Mouse (Mus musculus) embryo, embryonic 10 days (tissue): ENCODE measurements around the gene Mrpl48.
A peak's percentile ranks its signal among the peaks of the same experiment; 100 is the strongest.

ENCODE experiments used
- DNase-seq: peaks from one replicate; pipeline ENCODE4 v3.0.0-alpha.2; 2015; ENCODE audit warnings: low spot score

Mrpl48 gene

DNA sequence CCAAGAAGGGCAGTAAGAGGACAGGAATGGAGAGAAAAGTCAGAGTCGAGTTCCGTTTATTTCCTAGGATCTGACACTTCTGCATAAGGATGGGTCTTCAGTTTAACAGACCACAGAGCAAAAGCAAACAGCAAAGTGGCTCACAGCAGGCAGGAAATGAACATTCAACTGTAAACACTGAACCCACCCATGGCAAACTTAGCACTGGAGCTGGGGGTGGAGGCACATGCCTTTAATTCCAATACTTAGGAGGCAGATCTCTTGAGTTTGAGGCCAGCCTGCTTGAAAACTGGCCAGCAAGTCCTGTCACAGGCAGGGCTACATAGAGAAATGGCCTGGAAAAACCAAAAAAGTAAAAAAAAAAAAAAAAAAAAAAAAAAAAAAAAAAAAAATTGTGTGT, 74.6 kb downstream of the Mrpl48 start:
- no peak for DNase-seq

DNA sequence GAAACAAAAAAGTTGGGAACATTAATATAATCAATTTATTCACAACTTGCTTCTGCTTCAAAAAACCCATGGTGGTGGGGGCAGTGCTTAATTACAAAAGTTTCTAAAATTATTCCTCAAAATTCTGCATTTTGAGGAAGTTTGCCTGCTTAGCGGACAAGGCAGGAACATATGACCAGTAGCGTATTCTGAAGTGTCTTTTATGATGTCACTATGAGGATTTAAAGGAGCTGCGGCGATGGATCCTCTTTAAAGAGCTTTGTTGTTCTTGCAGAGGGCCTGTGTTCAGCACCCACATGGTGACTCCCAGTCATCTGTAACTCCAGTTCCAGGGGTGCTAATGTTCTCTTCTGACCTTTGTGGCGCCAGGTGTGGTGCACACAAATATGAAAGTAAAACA, 77.3 kb downstream of the Mrpl48 start:
- DNase-seq: no peak

DNA sequence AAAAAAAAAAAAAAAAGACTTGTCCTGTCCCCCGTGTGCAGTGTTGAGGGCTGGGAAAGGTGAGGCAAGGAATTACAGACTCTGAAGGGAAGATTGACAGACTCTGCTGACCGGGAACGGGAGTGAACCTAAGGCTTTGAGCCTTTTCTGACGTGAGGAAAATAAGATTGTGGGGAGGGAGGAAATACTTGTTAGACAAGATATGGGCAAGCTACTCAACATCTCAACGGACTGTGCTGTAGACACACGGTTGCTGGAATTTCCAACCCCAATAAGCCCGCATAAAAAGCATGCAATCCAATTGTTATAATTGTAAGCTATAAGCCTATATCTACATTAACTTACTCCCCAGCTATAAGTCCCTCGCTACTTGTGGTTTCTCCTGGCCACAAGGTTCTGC, 83.4 kb downstream of the Mrpl48 start:
- DNase-seq: no peak

DNA sequence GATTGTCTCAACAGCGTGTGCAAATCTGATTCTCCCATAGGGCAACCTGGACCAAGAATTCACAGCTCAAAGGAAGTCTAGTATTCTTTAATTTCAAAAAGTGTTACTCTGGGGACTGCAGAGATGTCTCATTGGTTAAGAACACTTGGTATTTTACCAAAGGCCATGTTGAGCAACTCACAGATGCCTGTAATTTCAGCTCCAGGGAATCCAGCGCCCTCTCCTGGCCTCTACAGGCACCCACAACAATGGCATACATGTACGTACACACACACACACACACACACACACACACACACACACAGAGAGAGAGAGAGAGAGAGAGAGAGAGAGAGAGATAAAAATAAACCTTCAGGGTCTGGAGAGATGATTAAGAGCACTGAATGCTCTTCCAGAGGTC, 85.9 kb downstream of the Mrpl48 start:
- no peak for DNase-seq

DNA sequence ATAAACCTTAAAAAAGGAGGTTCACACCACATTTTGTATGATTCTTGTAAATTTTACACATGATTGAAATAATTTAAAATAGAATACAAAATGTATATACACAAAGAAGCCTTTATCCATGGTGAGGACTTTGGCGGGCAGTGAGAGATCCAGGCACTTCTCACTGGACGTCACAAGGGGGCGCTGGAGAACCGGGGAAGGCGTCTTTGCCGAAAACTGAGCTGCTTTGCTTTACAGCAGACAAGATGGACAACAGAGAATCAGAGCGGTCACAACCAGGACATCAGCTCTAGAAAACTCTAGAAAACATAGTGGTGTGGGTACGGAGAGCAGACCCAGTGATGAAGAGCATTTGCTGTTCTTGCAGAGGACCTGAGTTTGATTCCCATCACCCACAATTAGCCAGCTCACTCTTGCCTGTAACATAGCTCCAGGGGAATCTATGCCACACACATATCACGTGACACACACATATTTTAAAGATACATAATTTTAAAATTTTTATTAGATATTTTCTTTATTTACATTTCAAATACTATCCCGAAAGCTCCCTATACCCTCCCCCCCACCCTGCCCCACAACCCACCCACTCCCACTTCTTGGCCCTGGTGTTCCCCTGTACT, 87.3 kb downstream of the Mrpl48 start:
- peak; percentile 86 for DNase-seq

DNA sequence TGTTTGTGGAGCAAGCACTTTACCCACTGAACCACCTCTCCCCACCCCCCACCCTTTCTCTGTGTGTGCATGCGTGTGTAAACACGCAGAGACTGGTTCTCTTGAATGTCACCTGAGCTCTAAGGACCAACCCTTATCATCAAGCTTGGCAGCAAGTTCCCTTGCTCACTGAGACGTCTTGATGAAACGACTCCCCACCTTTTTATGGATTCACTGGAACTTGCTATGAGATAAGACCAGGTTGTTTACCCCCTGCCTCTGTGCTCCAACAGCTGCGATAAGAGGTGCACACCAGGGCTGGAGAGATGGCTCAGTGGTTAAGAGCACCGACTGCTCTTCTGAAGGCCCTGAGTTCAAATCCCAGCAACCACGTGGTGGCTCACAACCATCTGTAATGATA, 87.9 kb downstream of the Mrpl48 start:
- DNase-seq: no peak

DNA sequence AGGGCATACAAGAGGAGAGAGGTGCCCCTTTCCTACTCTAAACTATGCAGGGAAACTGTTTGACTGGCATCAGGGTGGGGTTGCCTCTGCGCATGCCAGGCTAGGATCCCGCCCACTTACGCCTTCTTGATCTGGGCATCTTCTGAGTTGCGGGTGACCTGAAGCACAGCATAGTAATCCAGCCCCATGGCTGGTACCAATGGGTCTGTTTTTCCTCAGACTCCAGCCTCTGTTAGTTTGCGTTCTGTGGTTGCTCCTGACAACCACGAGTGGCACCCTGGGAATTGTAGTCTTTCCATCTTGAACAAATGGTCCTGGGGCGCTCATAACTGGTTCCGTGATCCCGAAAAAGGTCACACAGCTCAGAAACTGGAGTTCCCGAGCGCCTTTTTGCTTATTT, 93.5 kb downstream of the Mrpl48 start, which contains the start of gene Dnajb13:
Gene Dnajb13, minus strand, starts transcription at position 388 of the 400 bp plus-strand sequence.
- DNase-seq: peak; percentile 29

DNA sequence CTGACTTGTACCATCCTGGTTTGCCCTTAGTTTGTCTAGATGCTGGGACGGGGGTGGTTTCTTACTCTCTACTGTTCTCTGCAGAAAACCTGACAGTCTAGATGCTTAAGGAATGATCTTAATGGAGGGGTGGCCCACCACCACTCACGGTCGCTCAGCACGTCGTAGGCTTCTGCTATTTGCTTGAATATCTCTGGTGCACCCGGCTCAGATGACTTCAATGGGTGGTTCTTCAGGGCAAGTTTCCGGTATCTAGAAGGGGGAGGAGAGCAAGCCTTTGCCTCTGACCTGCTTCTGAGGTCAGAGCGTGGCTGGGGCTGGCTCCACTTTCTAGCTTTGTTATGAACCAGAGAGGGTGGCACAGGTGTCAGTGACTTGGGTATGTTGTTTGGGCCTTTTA, 96.5 kb downstream of the Mrpl48 start:
- no peak for DNase-seq

DNA sequence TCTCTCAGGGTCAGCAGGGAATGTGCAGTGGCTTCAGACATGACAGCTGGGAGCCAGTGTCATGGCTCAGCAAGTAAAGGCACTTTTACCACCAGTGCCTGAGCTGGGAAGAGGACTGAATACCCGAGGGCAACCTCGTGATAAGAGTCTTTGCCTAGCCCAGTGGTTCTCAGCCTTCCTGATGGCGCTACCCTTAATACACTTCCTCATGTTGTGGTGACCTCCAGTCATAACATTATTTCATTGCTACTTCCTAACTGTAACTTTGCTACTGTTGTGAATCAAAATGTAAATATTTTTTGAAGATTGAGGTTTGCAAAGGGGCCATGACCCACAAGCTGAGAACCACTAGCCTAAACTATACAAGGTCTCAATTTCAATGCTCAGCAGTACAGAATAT, 99.4 kb downstream of the Mrpl48 start:
- no peak for DNase-seq

DNA sequence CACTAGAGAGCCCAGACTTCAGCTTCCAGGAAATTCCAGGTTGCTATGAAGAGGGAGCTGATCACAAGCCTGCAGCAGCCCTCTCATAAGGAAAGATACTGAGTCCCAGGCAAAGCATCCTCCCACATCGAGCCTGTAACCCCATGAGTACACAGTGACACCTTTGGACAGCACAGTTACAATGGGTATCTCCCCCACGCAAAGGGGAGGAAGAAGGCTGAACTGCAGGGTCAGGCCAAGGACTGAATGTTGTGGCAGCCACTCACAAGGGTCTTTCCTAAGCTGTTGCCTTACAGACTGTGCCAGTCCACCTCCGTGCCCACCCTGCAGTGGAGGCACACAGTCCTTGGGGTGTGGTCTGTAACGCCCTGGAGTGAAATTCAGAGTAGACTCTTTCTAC, 101.6 kb downstream of the Mrpl48 start:
- no peak for DNase-seq

DNA sequence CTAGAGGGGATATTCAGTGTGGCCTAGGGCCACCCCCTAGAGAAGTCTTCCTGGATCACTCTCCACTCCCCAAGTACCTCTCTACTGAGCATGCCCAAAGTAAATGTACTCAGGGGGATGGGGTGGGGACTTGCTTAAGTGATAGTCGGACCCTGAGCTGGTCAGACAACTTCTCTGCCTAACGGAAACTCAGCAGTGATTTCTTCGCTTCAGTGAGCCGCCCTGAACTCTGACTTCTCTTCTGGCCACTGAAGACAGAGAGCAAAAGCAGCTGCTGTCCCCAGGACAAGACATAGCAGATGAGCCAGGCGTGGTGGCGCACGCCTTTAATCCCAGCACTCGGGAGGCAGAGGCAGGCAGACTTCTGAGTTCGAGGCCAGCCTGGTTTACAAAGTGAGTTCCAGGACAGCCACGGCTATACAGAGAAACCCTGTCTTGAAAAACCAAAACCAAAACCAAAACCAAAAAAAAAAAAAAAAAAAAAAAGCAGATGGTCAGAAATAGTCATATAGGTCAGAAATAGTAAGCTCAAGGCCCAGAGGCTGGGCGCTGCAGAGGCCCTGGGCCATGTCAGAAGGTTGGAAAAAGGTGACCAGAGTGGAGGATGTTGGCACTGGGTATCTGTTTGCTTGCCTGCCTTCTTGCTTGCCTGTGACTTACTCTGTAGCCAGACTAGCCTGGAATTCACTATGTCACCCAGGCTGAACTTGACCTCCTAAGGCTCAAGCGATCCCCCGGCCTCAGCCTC, 103.2 kb downstream of the Mrpl48 start:
- no peak for DNase-seq

DNA sequence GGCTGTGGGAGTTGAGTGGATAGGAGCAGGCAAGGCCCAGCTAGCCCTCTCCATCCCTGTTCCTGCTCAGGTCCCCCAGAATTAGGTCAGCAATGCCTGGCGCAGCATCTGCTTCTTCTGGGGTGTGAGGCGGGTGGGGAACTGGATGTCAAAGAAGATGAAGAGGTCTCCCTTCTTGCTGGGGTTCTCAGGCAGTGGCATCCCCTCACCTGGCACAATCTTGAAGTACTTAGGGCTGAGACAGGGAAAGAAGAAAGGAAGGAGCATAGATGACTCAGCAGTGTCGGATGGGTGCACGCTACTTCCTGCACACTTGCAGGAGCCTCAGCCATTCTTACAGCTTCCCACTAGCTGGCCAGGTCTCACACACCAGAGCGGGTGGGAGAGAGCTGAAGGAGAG, 105.0 kb downstream of the Mrpl48 start:
- no peak for DNase-seq

DNA sequence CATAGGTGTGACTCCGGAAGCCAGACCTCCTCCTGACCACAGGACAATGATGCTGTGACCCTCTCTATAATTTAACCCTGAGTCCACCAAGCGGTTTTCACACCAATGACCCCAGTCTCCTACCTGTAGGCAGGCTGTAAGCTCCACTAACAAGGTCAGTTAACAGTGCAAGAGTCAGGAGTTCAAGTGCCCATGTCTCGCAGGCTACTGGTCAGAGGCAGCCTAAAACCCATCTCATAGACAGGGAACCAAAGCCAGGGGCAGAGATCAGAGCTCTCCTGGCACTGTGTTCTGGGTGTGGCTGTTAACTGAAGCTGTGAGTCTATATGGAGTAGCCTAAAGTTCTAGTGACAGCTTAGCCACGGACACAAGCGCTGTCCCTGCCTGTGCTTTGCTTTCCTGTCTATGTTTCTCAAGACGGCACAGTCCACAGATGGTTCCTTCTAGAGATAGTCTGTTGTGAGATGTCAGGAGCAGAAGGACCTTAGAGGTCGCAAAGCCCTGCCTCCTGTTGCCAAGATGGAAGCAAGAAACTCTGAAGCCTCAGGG, 105.7 kb downstream of the Mrpl48 start:
- no peak for DNase-seq

DNA sequence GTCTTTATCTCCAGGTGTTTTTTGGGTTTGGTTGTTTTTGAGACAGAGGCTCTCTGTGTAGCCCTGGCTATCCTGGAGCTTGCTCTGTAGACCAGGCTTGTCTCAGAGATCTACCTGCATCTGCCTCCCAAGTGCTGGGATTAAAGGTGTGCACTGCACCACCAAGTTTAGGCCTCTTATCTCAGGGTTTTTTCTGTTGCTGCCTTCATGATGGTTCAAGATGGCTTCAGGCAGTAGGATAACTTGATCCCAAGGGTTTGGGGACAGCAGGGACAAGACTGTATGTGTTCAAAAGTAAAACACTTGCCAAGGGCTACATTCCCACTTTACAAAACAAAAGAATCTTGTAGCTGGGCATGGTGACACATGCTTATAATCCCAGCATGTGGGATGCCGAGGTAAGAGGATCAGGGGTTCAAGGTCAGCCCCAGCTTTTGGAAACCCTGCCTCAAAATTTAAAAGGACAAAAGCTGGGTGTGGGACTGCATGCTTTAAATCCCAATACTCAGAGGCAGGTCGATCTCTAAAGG, 106.2 kb downstream of the Mrpl48 start:
- DNase-seq: no peak

DNA sequence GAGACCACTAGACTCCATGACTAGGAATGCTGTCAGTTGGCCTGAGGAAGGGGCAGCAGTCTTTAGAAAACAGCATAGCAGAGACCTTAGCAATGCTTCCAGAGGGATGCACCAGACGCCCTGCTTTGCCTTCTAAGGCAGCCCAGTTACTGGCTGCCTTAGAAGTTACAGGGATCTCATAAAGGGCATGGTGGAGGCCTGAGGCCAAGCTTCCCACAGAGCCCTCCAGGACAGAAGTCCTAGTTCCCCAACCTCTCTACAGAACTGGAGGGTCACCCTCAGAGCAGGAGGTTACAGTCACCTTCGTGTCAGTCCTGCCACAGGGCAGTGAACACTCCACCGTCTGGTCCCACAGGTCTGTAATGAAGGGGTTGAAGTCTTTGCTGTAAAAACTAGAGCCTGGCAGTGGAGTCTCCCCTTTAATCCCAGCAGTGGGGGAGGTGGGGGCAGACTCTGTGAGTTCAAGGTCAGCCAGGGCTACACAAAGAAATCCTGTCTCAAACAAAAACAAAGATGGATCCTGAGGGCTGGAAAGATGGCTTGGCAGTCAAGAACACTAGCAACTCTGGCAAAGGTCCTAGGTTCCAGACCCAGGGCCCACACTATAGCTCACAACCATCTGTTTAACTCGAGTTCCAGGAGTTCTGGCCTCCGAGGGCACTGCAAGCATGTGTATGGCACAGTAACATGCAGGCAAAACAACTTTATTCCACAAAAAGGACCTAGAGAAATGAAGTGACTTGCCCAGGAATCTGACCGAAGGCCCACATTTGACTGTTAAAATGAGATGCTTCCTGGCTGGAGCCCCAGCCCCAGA, 106.9 kb downstream of the Mrpl48 start:
- no peak for DNase-seq

DNA sequence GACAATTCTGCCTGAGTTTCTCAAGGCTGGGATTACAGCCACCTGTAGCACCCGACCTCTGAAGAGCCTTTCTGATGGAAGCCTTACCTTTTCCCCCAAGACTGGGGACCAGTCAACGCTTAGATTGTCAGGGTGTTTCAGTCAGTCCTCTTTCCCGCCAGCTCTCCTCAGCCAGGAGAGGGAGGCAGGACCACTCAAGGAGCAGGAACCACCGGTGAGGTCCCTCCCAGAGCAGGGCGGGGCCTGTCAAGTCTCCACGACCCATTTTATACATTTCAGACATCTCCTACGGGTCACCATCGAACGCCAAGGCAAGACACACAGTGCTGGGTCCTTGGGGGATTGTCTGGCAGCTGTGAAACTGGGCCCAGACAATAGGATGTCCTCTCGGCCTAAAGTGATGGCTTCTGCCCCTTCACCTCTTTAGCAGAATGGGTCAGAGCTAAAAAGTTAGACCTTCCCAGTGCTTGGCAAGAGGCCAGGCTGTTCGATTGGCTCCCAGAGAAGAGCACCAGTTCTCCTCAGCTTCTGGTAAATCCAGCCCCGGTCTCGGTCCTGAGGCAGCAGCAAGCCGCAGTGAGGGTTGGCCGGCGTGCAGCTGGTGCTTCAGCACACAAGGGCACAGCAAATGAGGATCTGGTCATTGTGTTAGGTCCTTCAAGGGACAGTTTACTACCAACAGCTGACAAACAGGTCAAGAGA, 107.7 kb downstream of the Mrpl48 start:
- no peak for DNase-seq

DNA sequence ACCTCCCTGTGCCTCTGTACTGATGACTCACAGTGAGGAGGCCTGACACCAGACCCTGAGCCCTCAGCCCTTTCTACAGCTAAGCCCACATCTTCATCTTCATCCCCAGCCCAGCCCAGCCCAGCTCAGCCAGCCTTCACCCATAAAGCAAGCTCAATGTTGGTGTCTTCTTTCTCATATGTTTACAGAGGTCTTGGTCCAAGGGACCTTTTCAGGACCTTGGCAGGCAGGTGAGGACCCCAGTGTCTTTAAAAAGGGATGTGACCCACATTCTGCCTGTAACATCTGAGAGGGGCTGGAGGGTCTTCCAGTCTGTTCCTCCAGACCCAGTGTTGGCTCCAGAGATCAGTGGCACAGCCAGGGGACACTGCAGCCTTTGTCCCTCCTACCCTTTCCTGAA, 108.6 kb downstream of the Mrpl48 start:
- no peak for DNase-seq

DNA sequence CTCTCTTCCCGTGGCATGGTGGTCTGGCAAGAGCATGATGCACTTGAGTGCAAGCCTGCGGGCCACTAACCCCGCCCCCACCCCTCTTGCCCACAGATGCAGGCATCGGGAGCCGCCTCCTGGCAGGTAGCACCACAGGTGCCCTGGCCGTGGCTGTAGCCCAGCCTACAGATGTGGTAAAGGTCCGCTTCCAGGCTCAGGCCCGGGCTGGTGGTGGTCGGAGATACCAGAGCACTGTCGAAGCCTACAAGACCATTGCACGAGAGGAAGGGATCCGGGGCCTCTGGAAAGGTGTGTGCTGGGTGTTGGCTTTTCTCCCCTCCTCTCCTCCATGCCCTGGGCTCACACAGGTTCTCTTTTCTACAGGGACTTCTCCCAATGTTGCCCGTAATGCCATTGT, 110.1 kb downstream of the Mrpl48 start:
- no peak for DNase-seq

DNA sequence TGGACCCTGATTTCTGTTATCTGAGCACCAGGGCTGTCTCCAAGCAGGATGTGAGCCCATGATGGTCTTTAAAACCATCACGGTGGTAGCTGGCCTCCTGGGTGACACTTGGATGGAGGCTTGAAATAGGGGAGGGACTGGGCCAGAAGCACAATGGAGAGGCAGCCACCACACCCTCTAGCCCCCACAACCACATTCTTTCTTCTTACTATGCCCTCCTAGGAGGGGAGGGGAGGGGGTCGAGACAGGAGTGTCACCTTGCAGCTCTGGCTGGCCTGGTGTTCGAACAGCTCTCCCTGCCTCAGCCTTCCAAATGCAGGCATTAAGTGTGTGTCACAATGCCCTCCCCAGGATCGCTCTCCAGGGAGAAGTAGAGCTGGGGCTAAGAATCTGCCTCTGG, 110.7 kb downstream of the Mrpl48 start:
- no peak for DNase-seq

DNA sequence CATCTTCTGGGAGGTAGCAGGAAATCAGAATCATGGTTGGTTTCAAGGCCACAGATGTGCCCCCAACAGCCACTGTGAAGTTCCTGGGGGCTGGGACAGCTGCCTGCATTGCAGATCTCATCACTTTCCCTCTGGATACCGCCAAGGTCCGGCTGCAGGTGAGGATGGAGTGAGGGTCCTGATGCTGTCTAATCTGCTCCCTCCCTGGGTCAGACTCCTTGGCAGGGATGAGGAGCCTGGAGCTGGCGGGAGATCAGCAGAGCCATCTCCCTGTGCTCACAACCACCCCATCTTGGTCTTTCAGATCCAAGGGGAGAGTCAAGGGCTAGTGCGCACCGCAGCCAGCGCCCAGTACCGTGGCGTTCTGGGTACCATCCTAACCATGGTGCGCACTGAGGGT, 111.3 kb downstream of the Mrpl48 start:
- no peak for DNase-seq

DNA sequence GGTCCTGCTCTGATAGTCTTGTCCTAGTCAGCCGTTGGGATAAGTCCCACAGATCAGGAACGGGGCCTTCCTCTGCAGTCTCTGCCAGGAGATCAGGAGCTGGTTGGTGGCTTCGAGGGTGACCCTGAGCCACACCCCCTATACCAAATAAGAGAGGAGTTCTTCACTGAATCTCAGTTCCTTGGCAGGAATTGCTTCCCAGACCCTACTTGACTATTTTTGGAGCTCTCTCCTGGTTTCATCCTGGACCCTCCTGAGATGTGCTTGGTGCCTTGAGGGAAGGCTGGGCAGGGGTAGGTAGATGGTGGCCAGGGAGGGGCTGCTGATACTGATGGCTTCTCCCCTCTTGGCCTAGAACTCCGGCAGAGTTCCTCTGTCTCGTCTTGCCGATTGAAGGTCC, 111.7 kb downstream of the Mrpl48 start:
- no peak for DNase-seq
